Mouse (Mus musculus): ENCODE measurements around the gene Prodh2. TPM values are rescaled to one million over a fixed set of nuclear protein-coding genes. Genes with fewer than 3 reads are reported as not detected.

Prodh2 gene
- polyA plus RNA-seq, 1 experiment = not detected

DNA sequence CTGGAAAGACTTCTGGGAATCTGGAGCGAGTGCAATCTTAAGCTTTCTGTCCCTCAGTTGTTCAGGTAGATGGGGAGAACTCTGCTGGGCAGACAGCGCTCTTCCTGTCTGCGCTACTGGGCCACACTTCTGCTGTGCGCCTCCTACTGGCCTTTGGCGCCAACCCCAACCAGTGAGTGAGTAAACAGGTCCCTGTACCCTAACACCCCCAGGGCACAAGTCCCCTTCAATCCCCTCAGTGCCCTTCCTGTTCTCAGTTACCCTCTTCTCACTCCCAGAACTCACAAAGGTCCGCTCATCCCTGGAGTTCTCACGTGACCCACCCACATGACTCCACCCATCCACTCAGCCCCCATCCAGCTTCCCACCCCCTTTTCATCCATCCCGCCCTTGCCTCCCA is 24.9 kb downstream of the Prodh2 start:
- WGBS = 50% methylated on average over 8 of the region's 8 CpGs
- Histone ChIP-seq H3K27ac (ENCODE audit: insufficient read depth, low read depth, low read length) (no peak overlapping the region), H3K4me1 (ENCODE audit: control insufficient read depth, insufficient read depth, low read length) (no peaks in the 10 kb centered on the region), H3K4me3 (ENCODE audit: insufficient read depth, low read depth, low read length) (no peak overlapping the region)
- TF ChIP-seq POLR2A (IDR thresholded peaks at IDR 0.05; ENCODE audit: insufficient read depth, low read depth, low read length) = no peak
- no peak for TF ChIP-seq CTCF (IDR thresholded peaks at IDR 0.05; ENCODE audit: insufficient read depth, low read depth, low read length)

DNA sequence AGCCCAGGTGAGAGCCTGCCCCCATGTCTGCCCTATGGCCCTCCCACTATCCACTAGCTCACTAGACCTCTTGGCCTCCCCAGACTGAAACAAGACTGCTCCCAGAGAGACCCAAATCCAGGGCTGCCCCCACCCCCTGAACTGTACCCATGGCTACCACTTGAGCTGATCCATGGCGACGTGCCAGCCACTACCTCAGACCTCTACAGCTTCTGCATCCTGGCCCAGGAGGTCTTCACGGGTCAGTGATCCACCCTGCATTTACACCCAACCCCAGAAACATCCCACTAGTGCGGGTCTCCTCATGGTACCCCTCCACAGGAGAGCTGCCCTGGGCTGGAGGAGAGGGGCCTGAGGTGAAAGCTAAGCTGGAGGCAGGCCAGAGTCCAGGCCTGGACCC is 27.0 kb downstream of the Prodh2 start:
- WGBS = 47% methylated on average over 4 of the region's 4 CpGs
- Histone ChIP-seq H3K4me3 (ENCODE audit: insufficient read depth, low read depth, low read length) (no peak overlapping the region), H3K4me1 (ENCODE audit: control insufficient read depth, insufficient read depth, low read length) (no peaks in the 10 kb centered on the region), H3K27ac (ENCODE audit: insufficient read depth, low read depth, low read length) (no peak overlapping the region)
- TF ChIP-seq POLR2A (IDR thresholded peaks at IDR 0.05; ENCODE audit: insufficient read depth, low read depth, low read length) (no peak), CTCF (IDR thresholded peaks at IDR 0.05; ENCODE audit: insufficient read depth, low read depth, low read length) (no peak)

DNA sequence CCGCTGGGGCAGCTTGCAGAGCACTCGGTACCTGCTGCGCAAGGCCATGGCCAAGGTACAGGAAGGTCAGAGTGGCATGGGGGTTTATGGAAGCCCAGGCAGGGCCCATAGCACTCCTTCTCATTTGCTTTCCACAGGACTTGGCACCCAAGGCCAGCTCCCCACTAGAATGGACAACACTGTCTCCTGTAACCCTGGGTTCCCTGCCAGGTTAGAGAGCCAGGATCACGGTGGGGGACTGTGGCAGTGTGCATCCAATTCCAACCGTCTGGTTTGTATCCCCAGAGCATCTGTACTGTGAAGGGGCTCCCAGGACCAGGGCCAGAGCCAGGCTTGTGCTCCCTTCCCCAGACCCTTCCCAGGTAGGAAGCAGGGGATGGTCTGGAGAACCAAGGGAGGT is 27.4 kb downstream of the Prodh2 start:
- Histone ChIP-seq H3K27ac (ENCODE audit: insufficient read depth, low read depth, low read length) (no peak overlapping the region), H3K4me3 (ENCODE audit: insufficient read depth, low read depth, low read length) (no peak overlapping the region), H3K4me1 (ENCODE audit: control insufficient read depth, insufficient read depth, low read length) (peaks cover 1% of the 10 kb centered on the region; the same call in 1 of the 2 replicates)
- WGBS = 50% methylated on average over 5 of the region's 5 CpGs
- no peak for TF ChIP-seq CTCF (IDR thresholded peaks at IDR 0.05; ENCODE audit: insufficient read depth, low read depth, low read length)
- no peak for TF ChIP-seq POLR2A (IDR thresholded peaks at IDR 0.05; ENCODE audit: insufficient read depth, low read depth, low read length)

DNA sequence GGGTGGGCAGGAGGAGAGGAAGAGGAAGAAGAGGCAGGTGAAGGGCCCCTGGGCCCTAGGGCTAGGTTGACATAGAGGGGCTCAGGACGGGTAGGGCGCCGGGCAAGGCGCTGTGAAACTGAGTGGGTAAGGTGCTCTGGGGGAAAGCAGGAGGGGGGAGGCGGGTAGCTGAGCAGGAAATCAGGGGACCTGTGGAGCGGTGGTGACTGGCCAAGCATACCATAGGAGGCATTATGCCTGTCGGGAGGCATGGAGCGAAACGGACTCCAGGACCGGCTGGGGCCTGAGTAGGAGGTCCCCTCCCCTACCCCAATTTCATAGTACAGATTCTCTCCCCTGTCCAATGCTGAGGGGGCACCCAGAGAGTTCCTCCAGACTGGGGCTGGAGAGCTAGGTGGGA is 29.4 kb downstream of the Prodh2 start:
- TF ChIP-seq POLR2A (IDR thresholded peaks at IDR 0.05; ENCODE audit: insufficient read depth, low read depth, low read length) (no peak), CTCF (IDR thresholded peaks at IDR 0.05; ENCODE audit: insufficient read depth, low read depth, low read length) (no peak)
- Histone ChIP-seq H3K4me1 (ENCODE audit: control insufficient read depth, insufficient read depth, low read length) (peaks cover 15% of the 10 kb centered on the region), H3K4me3 (ENCODE audit: insufficient read depth, low read depth, low read length) (no peak overlapping the region), H3K27ac (ENCODE audit: insufficient read depth, low read depth, low read length) (no peak overlapping the region)
- 89% methylated on average over 10 of the region's 10 CpGs for WGBS

DNA sequence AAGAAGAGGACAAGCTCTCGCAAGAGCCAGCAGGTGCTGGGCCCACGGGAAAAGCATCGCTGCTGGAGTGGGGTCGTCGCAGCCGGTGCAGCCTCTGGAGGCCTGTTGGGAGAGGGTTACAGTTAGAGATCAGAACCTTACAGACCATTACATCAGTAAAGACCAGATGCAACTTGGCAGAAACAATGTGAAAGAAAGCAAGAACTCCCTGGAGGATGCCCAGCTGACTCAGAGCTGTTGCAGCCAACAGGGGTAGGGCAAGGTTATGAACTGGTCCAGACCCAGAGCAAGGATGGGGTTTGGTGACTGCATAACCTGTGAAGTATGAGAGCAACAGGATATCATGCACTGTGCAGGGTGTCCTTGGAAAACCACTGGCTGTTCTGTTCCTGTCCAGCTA is 31.1 kb downstream of the Prodh2 start:
- no peak for TF ChIP-seq POLR2A (IDR thresholded peaks at IDR 0.05; ENCODE audit: insufficient read depth, low read depth, low read length)
- TF ChIP-seq CTCF (IDR thresholded peaks at IDR 0.05; ENCODE audit: insufficient read depth, low read depth, low read length) = no peak
- Histone ChIP-seq H3K4me1 (ENCODE audit: control insufficient read depth, insufficient read depth, low read length) (peaks cover 26% of the 10 kb centered on the region), H3K4me3 (ENCODE audit: insufficient read depth, low read depth, low read length) (no peak overlapping the region), H3K27ac (ENCODE audit: insufficient read depth, low read depth, low read length) (no peak overlapping the region)
- WGBS = 81% methylated on average over 6 of the region's 6 CpGs

DNA sequence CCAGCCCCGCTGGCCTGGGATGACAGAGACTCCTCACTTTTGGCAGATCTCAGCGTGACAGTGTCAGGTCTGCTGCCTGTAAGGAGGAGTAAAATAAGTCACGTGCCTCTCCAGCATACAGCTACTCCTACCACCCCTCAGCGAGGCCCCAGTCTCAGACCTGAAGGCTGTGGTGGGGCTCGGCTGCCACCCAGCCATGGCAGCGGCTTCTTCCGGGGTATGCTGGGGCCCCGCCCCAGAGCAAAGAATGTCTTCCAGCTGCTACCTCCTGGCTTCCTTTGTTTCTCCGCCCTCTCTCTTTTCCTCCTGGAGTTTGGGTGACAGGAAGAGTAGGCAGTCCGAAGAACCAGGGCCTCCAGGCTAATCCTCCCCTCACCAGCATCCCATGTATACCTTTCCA is 32.5 kb downstream of the Prodh2 start:
- Histone ChIP-seq H3K4me1 (ENCODE audit: control insufficient read depth, insufficient read depth, low read length) (peaks cover 40% of the 10 kb centered on the region), H3K4me3 (ENCODE audit: insufficient read depth, low read depth, low read length) (no peak overlapping the region), H3K27ac (ENCODE audit: insufficient read depth, low read depth, low read length) (no peak overlapping the region)
- no peak for TF ChIP-seq CTCF (IDR thresholded peaks at IDR 0.05; ENCODE audit: insufficient read depth, low read depth, low read length)
- TF ChIP-seq POLR2A (IDR thresholded peaks at IDR 0.05; ENCODE audit: insufficient read depth, low read depth, low read length) = no peak
- WGBS = 54% methylated on average over 10 of the region's 10 CpGs

DNA sequence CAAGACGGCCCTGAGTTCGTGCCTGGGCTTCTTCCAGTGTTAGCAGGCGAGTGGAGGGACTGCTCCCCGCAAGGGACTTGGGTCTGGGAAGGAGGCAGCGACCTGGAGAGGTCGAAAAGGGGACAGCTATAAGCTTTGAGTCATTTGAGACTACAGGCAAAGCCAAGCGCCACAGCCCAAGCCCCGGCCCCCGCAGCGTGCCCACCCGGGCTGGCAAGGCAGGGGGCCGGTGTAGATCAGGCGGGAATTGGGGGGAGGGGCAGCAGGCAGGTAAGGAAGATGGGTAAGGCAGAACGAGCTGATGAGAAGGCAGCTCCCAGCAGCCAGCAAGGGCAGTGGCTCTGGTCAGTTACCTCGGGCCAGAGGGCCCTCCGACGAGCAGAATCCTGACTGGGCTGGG is 33.0 kb downstream of the Prodh2 start:
- Histone ChIP-seq H3K27ac (ENCODE audit: insufficient read depth, low read depth, low read length) (no peak overlapping the region), H3K4me3 (ENCODE audit: insufficient read depth, low read depth, low read length) (no peak overlapping the region), H3K4me1 (ENCODE audit: control insufficient read depth, insufficient read depth, low read length) (peaks cover 41% of the 10 kb centered on the region)
- no peak for TF ChIP-seq CTCF (IDR thresholded peaks at IDR 0.05; ENCODE audit: insufficient read depth, low read depth, low read length)
- TF ChIP-seq POLR2A (IDR thresholded peaks at IDR 0.05; ENCODE audit: insufficient read depth, low read depth, low read length) = no peak
- WGBS = 43% methylated on average over 17 of the region's 17 CpGs

DNA sequence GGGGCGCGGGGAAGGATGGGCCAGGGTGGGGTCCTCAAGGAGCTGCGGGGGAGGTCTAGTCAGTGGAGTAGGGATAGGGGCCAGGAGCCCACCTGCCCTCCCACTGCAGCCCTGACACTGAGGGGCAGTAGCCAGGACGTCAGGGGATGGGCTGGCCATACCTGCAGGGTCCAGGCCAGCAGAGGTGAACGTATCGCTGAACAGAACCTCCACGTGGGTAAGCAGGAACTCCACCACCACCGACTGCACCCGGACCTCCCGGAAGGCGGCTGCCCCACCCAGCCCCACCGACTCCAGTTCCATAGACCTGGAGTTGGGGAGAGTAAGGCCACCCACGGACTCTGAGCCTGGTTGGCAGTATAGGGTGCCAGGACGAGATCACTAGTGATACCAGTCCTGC is 33.6 kb downstream of the Prodh2 start:
- WGBS = 80% methylated on average over 14 of the region's 14 CpGs
- TF ChIP-seq CTCF (IDR thresholded peaks at IDR 0.05; ENCODE audit: insufficient read depth, low read depth, low read length) (no peak), POLR2A (IDR thresholded peaks at IDR 0.05; ENCODE audit: insufficient read depth, low read depth, low read length) (no peak)
- H3K27ac ChIP-seq (ENCODE audit: insufficient read depth, low read depth, low read length) = no peak overlapping the region

DNA sequence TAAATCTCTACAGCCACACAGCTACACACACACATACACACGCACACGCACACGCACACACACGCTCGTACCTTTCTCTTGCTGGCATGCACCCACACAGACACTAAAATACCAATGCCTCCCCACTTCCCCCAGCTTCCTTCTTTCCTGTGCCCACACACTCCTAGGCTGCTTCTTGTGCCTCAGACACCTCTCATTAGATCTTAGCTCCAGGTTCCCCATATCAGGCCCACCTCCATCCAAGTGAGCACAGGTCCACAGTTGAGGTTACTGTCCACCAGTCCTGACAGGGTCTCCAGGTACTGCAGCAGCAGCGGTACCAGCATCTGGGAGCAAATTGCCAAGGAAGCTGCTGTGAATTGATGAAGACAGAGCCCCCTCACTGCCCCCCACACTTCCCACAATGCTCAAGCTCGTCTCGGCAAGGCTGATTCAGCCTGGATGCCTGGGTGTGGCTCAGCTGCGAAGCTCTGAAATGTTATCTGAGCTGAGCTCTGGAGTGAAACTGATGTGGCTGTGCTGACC is 37.9 kb downstream of the Prodh2 start:
- TF ChIP-seq POLR2A (IDR thresholded peaks at IDR 0.05; ENCODE audit: insufficient read depth, low read depth, low read length) = no peak
- TF ChIP-seq CTCF (IDR thresholded peaks at IDR 0.05; ENCODE audit: insufficient read depth, low read depth, low read length) = no peak
- peak overlapping the region; percentile 16; the same call in 1 of the 2 replicates for H3K4me3 ChIP-seq (ENCODE audit: insufficient read depth, low read depth, low read length)
- peak overlapping the region; percentile 66 for H3K27ac ChIP-seq (ENCODE audit: insufficient read depth, low read depth, low read length)
- peaks cover 62% of the 10 kb centered on the region for H3K4me1 ChIP-seq (ENCODE audit: control insufficient read depth, insufficient read depth, low read length)
- 55% methylated on average over 9 of the region's 9 CpGs for WGBS

More for the DNA sequence above, 33.6 kb downstream of the Prodh2 start:
- Histone ChIP-seq H3K4me3 (ENCODE audit: insufficient read depth, low read depth, low read length) (no peak overlapping the region), H3K4me1 (ENCODE audit: control insufficient read depth, insufficient read depth, low read length) (peaks cover 47% of the 10 kb centered on the region)

DNA sequence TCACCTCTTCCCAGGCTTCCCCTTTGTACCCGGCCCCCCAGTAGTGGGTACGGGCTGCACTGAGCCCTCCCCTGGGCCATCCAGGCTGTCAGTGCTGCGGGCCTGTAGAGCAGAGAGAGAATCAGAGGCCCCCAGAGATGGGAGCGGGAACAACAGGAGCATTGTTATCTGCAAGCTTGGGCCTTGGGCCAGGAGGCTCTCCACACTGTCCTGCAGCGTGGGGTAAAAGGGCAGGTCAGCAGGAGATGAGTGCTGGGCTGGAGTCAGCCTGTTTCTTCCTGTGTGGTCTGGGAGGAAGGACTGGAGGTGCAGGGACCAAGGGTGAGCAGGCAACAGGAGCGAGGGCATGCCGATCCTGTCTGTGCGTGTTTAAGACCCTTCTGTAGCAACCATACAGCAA is 39.5 kb downstream of the Prodh2 start:
- peak overlapping the region; percentile 66 for H3K27ac ChIP-seq (ENCODE audit: insufficient read depth, low read depth, low read length)
- H3K4me3 ChIP-seq (ENCODE audit: insufficient read depth, low read depth, low read length) = peak overlapping the region; percentile 19
- peaks cover 53% of the 10 kb centered on the region for H3K4me1 ChIP-seq (ENCODE audit: control insufficient read depth, insufficient read depth, low read length)
- TF ChIP-seq POLR2A (IDR thresholded peaks at IDR 0.05; ENCODE audit: insufficient read depth, low read depth, low read length) (no peak), CTCF (IDR thresholded peaks at IDR 0.05; ENCODE audit: insufficient read depth, low read depth, low read length) (no peak)
- 22% methylated on average over 8 of the region's 8 CpGs for WGBS

Data from olfactory bulb, adult 2 months (tissue).